Mouse (Mus musculus) neural tube, embryonic 13.5 days (tissue): ENCODE data around the gene Fam210b. TPM values are rescaled to one million over a fixed set of nuclear protein-coding genes. Genes with fewer than 3 reads are reported as not detected.
A peak's percentile ranks its signal among the peaks of the same experiment; 100 is the strongest.

Experiments
- ATAC-seq: fragments of 200-750 bp; cut with Nextera tagmentation; 2 replicates; pipeline ENCODE4 v1.8.0; 2017; ENCODE audit warnings: low read depth, mild to moderate bottlenecking, moderate TSS enrichment, moderate library complexity
- H3K27ac ChIP-seq: fragments of 300-500 bp; sonication (generic); replicated peaks from 2 replicates; pipeline ENCODE4 v1.5.1; 2015; ENCODE audit warnings: moderate library complexity, mild to moderate bottlenecking, inconsistent platforms
- H3K27me3 ChIP-seq: fragments of 300-500 bp; sonication (generic); 2 replicates; pipeline ENCODE4 v1.6.1; 2015; ENCODE audit warnings: mild to moderate bottlenecking, inconsistent platforms
- H3K36me3 ChIP-seq: fragments of 300-500 bp; sonication (generic); 2 replicates; pipeline ENCODE4 v1.6.1; 2015; ENCODE audit warnings: mild to moderate bottlenecking, inconsistent platforms
- H3K4me1 ChIP-seq: fragments of 300-500 bp; sonication (generic); replicated peaks from 2 replicates; pipeline ENCODE4 v1.6.1; 2015; ENCODE audit warnings: inconsistent platforms
- H3K4me2 ChIP-seq: fragments of 300-500 bp; sonication (generic); 2 replicates; pipeline ENCODE4 v1.6.1; 2015; ENCODE audit warnings: inconsistent platforms, mild to moderate bottlenecking, moderate library complexity
- H3K4me3 ChIP-seq: fragments of 300-500 bp; sonication (generic); 2 replicates; pipeline ENCODE4 v1.5.1; 2015; ENCODE audit warnings: mild to moderate bottlenecking, inconsistent platforms
- H3K9ac ChIP-seq: fragments of 300-500 bp; sonication (generic); 2 replicates; pipeline ENCODE4 v1.6.1; 2015; ENCODE audit warnings: moderate library complexity, mild to moderate bottlenecking, inconsistent platforms
- H3K9me3 ChIP-seq: fragments of 300-500 bp; sonication (generic); 2 replicates; pipeline ENCODE4 v1.6.1; 2016; ENCODE audit warnings: inconsistent platforms
- WGBS: fragments of 180-500 bp; shearing (Covaris S2); methylation state at CpG from one replicate; pipeline ENCODE4 v1.1.7; 2015; 5-methylcytosine and 5-hydroxymethylcytosine counted together
- polyA plus RNA-seq: library from polyadenylated mRNA; unstranded; fragments of >200 nt; fragmentation: Nextera tagmentation; extraction: Ambion mirVana; gene quantifications from 2 replicates; pipeline ENCODE4 v1.2.1, GENCODE M21; 2015

The Fam210b gene
- polyA plus RNA-seq, 1 experiment from 2014 or later, result 29.9 TPM

DNA sequence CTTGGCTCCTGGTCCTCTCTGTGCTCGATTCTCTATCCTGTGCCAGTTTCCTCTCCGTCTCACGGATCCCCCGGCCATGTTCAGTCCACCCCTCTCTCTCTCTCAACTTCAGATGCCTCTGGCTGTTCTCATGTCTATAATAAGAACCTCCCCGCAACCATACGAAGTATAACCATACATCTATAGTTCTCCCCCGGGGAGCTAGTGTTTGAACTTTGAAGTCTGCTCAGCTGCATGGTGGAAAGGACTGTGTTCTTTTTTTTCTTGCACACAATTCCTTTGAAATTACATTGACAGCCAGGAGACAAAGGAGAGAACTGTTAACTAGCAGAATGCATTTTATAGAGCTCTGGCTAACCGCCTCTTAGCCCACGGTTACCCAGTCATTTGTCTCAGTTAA lies 9.4 kb downstream of the Fam210b start:
- WGBS, result 49% methylated on average over 9 of the region's 9 CpGs

DNA sequence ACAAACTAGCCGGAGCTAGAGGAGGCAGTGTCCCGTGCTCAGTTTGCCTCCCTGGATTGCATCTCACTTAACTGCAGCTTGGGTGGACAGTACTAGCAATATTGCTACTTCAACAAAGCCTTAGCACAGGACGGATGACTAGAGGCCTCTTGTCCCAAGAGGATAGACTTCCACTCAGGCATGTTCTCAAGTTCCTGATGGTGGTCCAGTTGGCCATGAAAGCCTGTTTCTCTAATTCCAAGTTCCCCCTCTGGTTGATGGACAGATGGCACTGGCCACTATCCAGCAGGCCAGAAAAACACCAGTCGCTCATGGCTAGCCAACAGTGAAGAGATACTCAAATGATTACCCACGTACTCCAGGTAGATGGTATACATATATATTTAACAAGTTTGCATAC lies 10.5 kb downstream of the Fam210b start:
- Histone ChIP-seq H3K36me3 (peaks cover 43% of the 10 kb centered on the region), H3K9ac (no peak overlapping the region), H3K9me3 (no peaks in the 10 kb centered on the region), H3K27me3 (no peaks in the 10 kb centered on the region), H3K4me1 (peaks cover 40% of the 10 kb centered on the region), H3K4me2 (no peak overlapping the region), H3K4me3 (no peak overlapping the region), H3K27ac (peak overlapping the region; percentile 54; the same call in 1 of the 2 replicates)
- ATAC-seq, result no peak; the same call in 1 of the 2 replicates
- WGBS, result 77% methylated on average over 5 of the region's 5 CpGs

More for the DNA sequence above, 9.4 kb downstream of the Fam210b start:
- no peaks in the 10 kb centered on the region for H3K27me3 ChIP-seq
- no peak overlapping the region; the same call in 1 of the 2 replicates for H3K9ac ChIP-seq
- no peak overlapping the region for H3K4me3 ChIP-seq
- peak overlapping the region; percentile 52; the same call in 1 of the 2 replicates for H3K27ac ChIP-seq
- ATAC-seq, result no peak; the same call in 1 of the 2 replicates
- peaks cover 40% of the 10 kb centered on the region for H3K4me1 ChIP-seq
- no peaks in the 10 kb centered on the region for H3K9me3 ChIP-seq
- H3K4me2 ChIP-seq, result no peak overlapping the region
- peaks cover 43% of the 10 kb centered on the region for H3K36me3 ChIP-seq

DNA sequence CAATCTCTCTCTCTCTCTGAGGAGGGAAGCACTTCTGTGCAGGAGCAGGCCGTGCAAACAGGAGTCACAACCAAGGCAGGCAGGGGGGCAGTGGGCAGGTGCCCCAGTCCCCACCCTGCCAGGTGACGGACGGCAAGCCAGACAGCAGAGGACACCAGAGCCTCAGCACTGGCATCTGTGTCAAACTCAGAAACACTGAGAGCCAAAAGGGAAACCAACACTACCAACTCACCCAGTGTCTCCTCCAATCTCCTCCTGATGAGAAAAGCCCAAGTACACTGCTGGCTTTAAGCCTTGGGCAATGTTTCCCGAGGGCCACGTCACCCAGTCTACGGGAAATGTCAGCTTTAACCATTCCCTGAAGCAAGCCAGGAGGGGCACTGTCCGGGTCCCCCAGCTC lies 17.8 kb downstream of the Fam210b start:
- Histone ChIP-seq H3K9me3 (no peaks in the 10 kb centered on the region), H3K27ac (no peak overlapping the region), H3K9ac (no peak overlapping the region), H3K4me2 (no peak overlapping the region), H3K4me3 (no peak overlapping the region), H3K27me3 (no peaks in the 10 kb centered on the region), H3K36me3 (peaks cover 43% of the 10 kb centered on the region), H3K4me1 (peaks cover 14% of the 10 kb centered on the region)
- WGBS, result 90% methylated on average over 7 of the region's 7 CpGs
- no peak for ATAC-seq

DNA sequence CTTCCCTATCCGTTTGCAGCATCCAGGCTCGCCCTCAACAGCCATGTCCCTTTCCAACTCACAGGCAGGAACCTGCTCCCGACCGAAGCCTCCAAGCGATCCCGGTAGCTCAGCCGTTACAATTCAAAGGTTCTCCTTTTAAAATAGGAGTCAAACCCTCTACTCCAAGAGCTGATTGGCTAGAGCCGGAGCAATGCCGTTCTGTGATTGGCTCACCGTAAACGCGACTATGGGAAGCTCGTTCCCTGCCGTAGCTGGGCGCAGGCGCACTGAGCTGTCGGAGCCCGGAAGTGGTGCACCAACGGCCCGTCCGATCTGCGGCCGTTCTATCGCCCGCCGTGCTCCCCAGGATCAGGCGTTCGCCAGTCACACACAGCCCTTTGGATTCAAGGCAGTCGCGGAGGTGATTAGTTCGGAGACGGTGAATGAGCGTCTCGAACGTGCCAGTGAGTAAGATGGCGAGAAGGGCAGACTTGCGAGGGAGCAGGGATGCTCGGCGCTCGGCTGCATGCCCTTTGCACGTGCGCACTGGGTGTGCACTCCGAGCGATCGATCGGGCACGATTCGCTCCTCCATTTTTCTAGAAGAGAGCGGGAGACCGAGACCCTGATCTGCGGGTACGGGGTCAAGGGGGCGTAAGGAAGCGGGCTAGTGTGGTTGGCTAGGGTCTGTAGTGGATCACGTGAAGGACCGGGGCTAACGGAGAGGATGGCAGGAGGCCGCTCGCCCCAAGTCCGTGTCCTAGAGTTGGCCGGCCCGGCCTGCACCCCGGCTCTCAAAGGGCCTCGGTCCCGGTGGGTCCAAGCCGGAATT lies 25.3 kb downstream of the Fam210b start, which contains the start of the genes Aurka and Cstf1:
Gene Aurka (minus strand): TSS at position 125 of the 813 bp plus-strand sequence.
Gene Cstf1 (plus strand): TSS at position 271 of the 813 bp plus-strand sequence.
- Histone ChIP-seq H3K36me3 (peaks cover 40% of the 10 kb centered on the region), H3K4me2 (peak within 1 kb of the TSS; percentile 86), H3K9me3 (no peaks in the 10 kb centered on the region), H3K9ac (peak within 1 kb of the TSS; percentile 94), H3K27me3 (no peaks in the 10 kb centered on the region), H3K4me1 (peaks cover 38% of the 10 kb centered on the region), H3K27ac (peak within 1 kb of the TSS; percentile 89), H3K4me3 (peak within 1 kb of the TSS; percentile 96)
- WGBS, result under 1% methylated on average over 66 of the region's 66 CpGs
- peak; percentile 98 for ATAC-seq

DNA sequence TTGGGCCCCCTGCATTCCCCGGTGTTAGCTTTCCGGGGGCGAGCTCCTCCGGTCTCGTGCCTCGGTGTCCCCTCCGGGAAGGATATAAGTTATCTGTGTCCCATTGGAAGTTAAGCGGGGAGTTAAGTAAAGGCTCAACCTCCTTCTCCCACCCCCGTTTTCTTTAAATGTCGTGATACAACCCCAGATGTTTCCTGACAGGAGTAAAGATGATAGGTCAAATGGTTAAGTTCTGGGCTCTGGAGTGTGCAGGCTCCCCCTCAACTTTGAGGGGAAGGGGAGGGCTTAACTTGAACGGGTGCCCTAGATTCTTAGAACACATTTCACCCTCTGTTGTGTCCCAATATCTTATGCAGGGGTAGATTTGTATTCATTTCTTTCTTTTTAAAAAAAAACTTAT lies 25.9 kb downstream of the Fam210b start:
- WGBS, result under 1% methylated on average over 11 of the region's 11 CpGs
- H3K27ac ChIP-seq, result peak overlapping the region; percentile 89
- H3K9me3 ChIP-seq, result no peaks in the 10 kb centered on the region
- peaks cover 38% of the 10 kb centered on the region for H3K4me1 ChIP-seq
- H3K27me3 ChIP-seq, result no peaks in the 10 kb centered on the region
- 0 out of 2 replicates have a peak, but pooled peaks have one; percentile 1 for ATAC-seq
- H3K36me3 ChIP-seq, result peaks cover 46% of the 10 kb centered on the region
- peak overlapping the region; percentile 86 for H3K4me2 ChIP-seq
- peak overlapping the region; percentile 94 for H3K9ac ChIP-seq
- H3K4me3 ChIP-seq, result peak overlapping the region; percentile 96

DNA sequence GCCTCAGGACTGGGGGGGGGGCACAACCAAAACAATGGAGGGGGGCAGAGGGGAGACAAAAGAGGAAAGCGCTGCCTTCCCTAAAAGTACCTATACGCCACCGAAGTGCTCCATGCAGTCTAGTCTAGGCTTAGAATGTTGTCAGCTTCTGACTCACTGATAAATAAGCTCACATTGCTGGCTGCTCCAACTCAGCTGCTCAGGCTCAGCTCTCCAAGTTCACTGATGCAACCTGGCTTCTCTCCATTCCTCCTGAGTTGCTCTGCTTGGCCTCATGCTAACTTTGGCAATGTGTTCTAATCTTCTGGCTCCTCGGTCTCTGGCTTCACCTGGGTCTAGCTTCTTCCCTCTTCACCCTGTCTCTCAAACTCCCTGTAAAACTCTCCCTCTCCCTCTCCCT lies 31.2 kb downstream of the Fam210b start:
- Histone ChIP-seq H3K27ac (no peak overlapping the region), H3K4me2 (no peak overlapping the region), H3K4me3 (no peak overlapping the region), H3K36me3 (peaks cover 88% of the 10 kb centered on the region), H3K9ac (no peak overlapping the region), H3K27me3 (no peaks in the 10 kb centered on the region), H3K4me1 (peaks cover 13% of the 10 kb centered on the region), H3K9me3 (no peaks in the 10 kb centered on the region)
- ATAC-seq, result no peak
- 94% methylated on average over 4 of the region's 4 CpGs for WGBS

DNA sequence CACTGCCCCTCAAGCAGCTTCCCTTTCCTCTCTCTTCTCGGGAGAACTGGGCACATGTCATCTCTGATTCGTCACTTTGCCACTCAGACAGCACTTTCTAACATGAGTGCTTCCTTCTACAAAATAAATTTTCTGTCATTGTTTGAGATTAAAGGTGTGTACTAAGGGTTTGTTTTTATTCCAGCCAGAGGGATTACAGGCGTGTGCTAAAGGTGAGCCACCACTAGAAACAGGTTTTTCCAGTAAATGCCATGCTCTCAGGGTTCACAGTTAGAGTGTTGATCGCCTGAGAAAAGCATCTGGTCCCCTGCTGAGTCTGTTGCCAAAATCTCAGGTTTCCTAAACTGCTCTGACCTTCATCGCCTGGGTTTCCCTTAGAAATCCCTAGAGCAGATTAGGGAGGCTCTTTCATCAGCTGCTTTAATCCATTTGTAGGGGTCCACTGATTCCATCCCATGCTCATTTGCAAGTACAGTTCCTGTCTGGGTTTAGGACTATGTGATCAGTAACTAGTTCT lies 31.7 kb downstream of the Fam210b start:
- WGBS, result 77% methylated on average over 5 of the region's 5 CpGs
- Histone ChIP-seq H3K9me3 (no peaks in the 10 kb centered on the region), H3K4me3 (no peak overlapping the region), H3K4me2 (no peak overlapping the region), H3K9ac (no peak overlapping the region), H3K27ac (no peak overlapping the region), H3K36me3 (peaks cover 93% of the 10 kb centered on the region), H3K4me1 (peaks cover 8% of the 10 kb centered on the region), H3K27me3 (no peaks in the 10 kb centered on the region)
- ATAC-seq, result no peak

DNA sequence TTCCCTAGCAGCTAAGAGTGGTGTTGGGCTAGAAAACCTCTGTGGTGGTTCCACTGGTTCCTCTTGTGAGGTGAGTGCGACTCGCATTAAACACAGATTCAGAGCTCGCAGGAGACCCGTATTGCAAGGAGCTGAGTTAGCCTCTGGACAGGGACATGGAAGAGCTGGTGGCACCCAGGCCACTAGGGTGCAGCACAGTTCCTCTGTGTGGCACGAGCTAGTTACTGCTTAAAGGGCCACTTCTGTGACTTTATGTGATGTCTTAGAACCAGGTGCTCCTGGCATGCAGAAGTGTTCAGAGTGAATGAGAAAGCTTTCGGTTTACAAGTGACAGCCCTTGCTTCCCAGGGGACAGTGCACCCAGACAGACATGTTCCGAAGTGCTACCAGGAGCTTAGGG lies 33.0 kb downstream of the Fam210b start:
- peaks cover 3% of the 10 kb centered on the region; the same call in 1 of the 2 replicates for H3K4me1 ChIP-seq
- no peak overlapping the region for H3K27ac ChIP-seq
- no peak overlapping the region for H3K4me2 ChIP-seq
- H3K36me3 ChIP-seq, result peaks cover 98% of the 10 kb centered on the region
- no peak for ATAC-seq
- no peak overlapping the region for H3K4me3 ChIP-seq
- WGBS, result 81% methylated on average over 7 of the region's 7 CpGs
- H3K9ac ChIP-seq, result no peak overlapping the region
- H3K27me3 ChIP-seq, result no peaks in the 10 kb centered on the region
- no peaks in the 10 kb centered on the region for H3K9me3 ChIP-seq

DNA sequence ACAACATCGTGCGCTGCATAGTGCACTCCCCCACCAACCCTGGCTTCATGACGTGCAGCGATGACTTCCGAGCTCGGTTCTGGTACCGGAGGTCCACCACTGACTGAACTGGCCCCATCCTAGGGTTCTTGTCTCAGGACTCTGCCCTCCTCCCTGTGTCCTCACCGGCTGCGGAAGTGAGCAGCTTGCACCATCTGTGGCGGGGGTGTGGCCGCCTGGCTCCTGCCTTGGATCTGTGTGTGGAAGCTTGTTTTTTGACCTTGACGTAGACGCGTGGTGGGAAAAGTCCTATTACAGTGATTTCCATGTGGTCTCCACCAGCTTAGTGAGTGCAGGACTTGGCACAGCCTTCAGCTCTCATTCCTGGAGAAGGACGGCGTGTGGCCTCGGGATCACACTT lies 35.1 kb downstream of the Fam210b start:
- no peak overlapping the region for H3K9ac ChIP-seq
- ATAC-seq, result no peak
- H3K4me3 ChIP-seq, result no peak overlapping the region
- H3K4me1 ChIP-seq, result peaks cover 3% of the 10 kb centered on the region; the same call in 1 of the 2 replicates
- no peaks in the 10 kb centered on the region for H3K27me3 ChIP-seq
- no peaks in the 10 kb centered on the region for H3K9me3 ChIP-seq
- no peak overlapping the region for H3K27ac ChIP-seq
- peaks cover 76% of the 10 kb centered on the region for H3K36me3 ChIP-seq
- 95% methylated on average over 17 of the region's 17 CpGs for WGBS
- no peak overlapping the region for H3K4me2 ChIP-seq

DNA sequence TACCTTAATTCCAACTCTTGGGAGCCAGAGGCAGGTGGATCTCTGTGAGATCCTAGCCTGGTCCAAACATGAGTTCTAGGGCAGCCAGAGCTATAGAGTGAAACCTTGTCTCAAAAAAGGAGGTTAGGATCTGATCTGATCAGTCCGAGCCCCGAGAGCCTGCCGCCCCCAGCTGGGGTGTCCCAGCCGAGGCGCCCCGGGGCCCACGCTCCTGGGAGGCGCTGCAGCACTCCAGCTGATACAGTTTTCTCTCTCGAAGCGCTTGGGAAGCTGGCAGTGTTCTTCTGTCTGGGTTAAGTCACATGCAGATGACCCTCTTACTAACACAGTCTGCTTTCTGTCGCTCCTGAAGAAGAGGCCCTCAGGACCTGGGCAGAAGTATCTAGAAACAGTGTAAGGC lies 36.0 kb downstream of the Fam210b start:
- Histone ChIP-seq H3K4me2 (no peak overlapping the region), H3K4me1 (peaks cover 3% of the 10 kb centered on the region; the same call in 1 of the 2 replicates), H3K9ac (no peak overlapping the region), H3K36me3 (peaks cover 68% of the 10 kb centered on the region), H3K27me3 (no peaks in the 10 kb centered on the region), H3K27ac (no peak overlapping the region), H3K9me3 (no peaks in the 10 kb centered on the region), H3K4me3 (no peak overlapping the region)
- no peak for ATAC-seq
- 95% methylated on average over 11 of the region's 11 CpGs for WGBS

DNA sequence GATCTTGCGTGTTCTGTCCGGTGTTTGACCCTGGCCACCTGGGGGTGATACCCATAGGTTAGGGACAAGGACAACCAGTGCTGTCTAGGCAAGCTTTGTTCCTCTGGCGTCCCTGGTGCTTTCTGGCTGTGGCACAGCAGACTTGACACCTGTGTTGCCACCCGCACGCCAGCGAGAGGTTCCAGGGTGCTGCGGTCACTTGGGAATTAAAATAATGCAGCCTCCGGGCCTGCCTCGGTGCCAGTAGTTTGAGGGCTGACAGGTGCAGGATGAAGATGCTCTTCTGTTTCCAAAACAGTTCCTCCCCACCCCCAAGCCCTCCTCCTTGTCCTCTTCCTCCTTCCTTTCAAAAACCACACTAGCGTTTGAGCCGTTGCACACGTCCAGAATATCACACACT lies 36.5 kb downstream of the Fam210b start:
- ATAC-seq, result no peak
- no peaks in the 10 kb centered on the region for H3K27me3 ChIP-seq
- no peak overlapping the region for H3K4me3 ChIP-seq
- no peak overlapping the region for H3K4me2 ChIP-seq
- H3K9me3 ChIP-seq, result no peaks in the 10 kb centered on the region
- H3K4me1 ChIP-seq, result peaks cover 3% of the 10 kb centered on the region; the same call in 1 of the 2 replicates
- H3K9ac ChIP-seq, result no peak overlapping the region
- WGBS, result 88% methylated on average over 12 of the region's 12 CpGs
- H3K27ac ChIP-seq, result no peak overlapping the region
- H3K36me3 ChIP-seq, result peaks cover 63% of the 10 kb centered on the region

DNA sequence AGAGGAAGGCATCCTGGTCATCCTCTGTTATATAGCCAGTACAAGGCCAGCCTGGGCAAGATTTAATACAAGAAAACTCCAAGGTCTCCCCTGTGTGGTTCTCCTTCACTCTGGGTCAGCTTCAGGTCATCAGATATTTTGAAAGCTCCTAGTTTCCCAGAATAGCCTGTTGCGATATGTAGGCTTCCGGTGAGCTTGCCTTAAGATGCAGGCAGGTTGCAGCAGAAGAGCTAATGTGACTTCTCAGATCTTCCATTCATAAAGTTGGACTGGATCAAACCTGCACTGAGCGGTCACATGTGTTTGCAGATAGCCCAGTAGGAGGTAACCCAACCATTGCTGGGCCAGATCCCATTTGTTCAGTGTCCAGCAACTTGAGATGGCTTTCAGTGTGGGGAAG lies 39.4 kb downstream of the Fam210b start:
- Histone ChIP-seq H3K36me3 (peaks cover 35% of the 10 kb centered on the region), H3K9me3 (no peaks in the 10 kb centered on the region), H3K9ac (no peak overlapping the region), H3K27me3 (no peaks in the 10 kb centered on the region), H3K4me3 (no peak overlapping the region), H3K27ac (no peak overlapping the region), H3K4me2 (no peak overlapping the region), H3K4me1 (no peaks in the 10 kb centered on the region)
- WGBS, result 92% methylated on average over 3 of the region's 3 CpGs
- no peak for ATAC-seq
